Mouse (Mus musculus) B cell, adult 67 days (primary cell): ENCODE measurements around the gene 4933427I04Rik. TPM values are rescaled to one million over a fixed set of nuclear protein-coding genes. Genes with fewer than 3 reads are reported as not detected.

Experiments
- total RNA-seq, 2 experiments: library from RNA; stranded (reverse); gene quantifications; 4 replicates each; pipeline ENCODE4 v1.2.4; 2023

Gene 4933427I04Rik
- total RNA-seq, result under 1 TPM in 1 of 2 experiments, not detected in 1; 0.24 TPM

DNA sequence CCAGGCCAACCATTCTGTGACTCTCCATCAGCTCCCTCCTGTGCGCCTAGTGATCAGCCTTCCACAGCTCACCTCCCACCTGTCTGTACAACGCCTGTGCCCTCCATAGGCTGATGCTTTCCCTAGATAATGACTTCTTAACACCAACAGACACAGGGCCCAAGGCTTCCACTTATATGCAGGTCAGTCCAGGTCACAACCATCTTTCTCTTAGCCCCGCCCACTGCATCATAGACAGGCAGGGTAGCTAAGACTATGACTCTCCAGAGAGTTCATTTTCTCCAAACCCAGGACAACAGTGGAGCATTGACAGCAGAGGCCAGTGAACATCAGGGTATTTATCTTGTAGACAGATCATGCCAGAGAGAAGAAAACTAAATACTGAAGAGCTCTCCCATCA is at the start of gene 4933427I04Rik:
4933427I04Rik (plus strand) TSS at position 301 of the 400 bp plus-strand sequence.

DNA sequence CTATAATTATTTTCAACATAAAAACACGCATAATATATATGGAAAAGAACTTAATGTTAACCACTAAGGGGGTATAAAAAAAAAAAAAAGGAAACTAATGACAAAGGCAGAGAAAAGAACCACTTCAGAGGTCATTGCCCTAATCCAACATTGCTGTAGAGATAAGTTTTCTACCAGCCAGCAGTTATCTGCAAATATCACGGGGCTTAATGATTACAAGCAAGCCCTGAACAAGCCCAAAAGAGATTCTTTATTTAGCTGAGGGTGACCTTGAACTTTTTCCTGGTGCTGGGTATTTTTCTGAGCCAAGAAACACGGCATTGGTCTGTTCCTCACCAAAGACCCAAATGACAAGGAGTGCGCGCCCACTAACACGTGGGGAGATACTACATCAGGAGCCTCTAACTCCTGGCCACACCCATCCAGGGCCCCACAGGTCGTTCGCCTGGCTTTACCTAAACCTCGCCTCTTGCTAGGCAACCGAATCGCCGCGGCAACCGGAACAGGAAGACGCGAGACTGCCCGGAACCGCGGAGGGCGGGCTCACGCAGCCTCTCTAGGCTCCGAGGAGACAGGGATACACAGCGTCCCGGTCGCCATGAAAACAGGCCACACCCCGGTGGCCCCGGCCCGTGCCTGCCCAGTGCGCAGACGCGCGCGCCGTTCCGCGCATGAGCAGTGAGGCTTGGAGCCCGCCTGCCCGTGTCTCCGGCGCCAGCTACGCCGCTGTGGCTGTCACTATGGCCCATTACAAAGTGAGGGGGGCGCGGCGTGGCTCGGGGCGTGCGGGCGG is 45.0 kb downstream of the 4933427I04Rik start, which contains the start of gene Mycbp:
Mycbp (plus strand) TSS at position 500 of the 793 bp plus-strand sequence.

Other genes starting within 250 kb of the 4933427I04Rik start
- gene Macf1, start 175.3 kb upstream of the 4933427I04Rik start, total RNA-seq, result 100 to 1,000 TPM; 743 to 746 TPM
- 10 to 100 TPM; 32.4 to 38.9 TPM for gene Ndufs5, start 141.5 kb upstream of the 4933427I04Rik start, total RNA-seq
- gene Akirin1, start 109.3 kb upstream of the 4933427I04Rik start, total RNA-seq, result 10 to 100 TPM; 61.1 to 67.0 TPM
- not detected for gene Rhbdl2, start 71.8 kb upstream of the 4933427I04Rik start, total RNA-seq
- gene Mycbp, start 45.2 kb downstream of the 4933427I04Rik start, total RNA-seq, result 10 to 100 TPM; 18.4 to 23.4 TPM
- 100 to 1,000 TPM in 1 of 2 experiments, 10 to 100 TPM in 1; 89.3 to 101 TPM for gene Rragc, start 57.8 kb downstream of the 4933427I04Rik start, total RNA-seq
- 1 to 10 TPM in 1 of 2 experiments, not detected in 1; 2.5 TPM for gene 4930535I16Rik, start 58.3 kb downstream of the 4933427I04Rik start, total RNA-seq